Mouse (Mus musculus): ENCODE measurements around the gene Stard3nl. TPM values are rescaled to one million over a fixed set of nuclear protein-coding genes. Genes with fewer than 3 reads are reported as not detected.

The Stard3nl gene
- polyA plus RNA-seq, 1 experiment from 2014 or later: 116 TPM

DNA sequence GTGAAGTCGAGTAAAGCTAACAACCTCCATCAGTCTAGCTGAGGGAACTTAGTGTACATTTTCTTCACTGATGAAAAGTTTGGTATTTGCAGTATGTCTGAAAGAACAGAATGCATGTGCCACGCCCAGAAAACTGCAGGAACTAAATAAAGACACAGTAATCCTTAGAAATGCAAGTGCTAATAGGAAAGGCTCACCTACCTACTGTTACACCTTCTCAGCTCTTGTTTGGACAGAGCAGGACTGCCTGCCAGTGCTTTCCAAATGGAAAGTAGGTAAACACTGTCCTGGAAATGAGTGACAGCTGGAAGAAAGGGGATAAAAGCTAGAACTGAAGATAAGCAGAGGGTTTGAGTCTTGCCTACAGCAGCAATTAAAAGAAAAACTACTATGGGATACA, 1.9 kb downstream of the Stard3nl start:
- no peak overlapping the region; the same call in 1 of the 2 replicates for H3K4me3 ChIP-seq (ENCODE audit: low read depth, low read length)
- H3K4me2 ChIP-seq (replicated peaks; ENCODE audit: low read depth, low read length): peak overlapping the region; percentile 53
- H3K9ac ChIP-seq (replicated peaks; ENCODE audit: low read depth, low read length): no peak overlapping the region
- ATAC-seq (ENCODE audit: insufficient number of reproducible peaks, insufficient read depth, low FRiP score, low read depth): peak; percentile 50
- H3K36me3 ChIP-seq (ENCODE audit: control insufficient read depth, insufficient read depth, low read length): no peaks in the 10 kb centered on the region
- H3K9me3 ChIP-seq (ENCODE audit: control insufficient read depth, low read depth, low read length): no peaks in the 10 kb centered on the region
- H3K4me1 ChIP-seq (ENCODE audit: control insufficient read depth, insufficient read depth, low read length): peaks cover 14% of the 10 kb centered on the region; the same call in 1 of the 2 replicates
- no peaks in the 10 kb centered on the region for H3K27me3 ChIP-seq (ENCODE audit: control insufficient read depth, insufficient read depth, low read length)
- 61% methylated on average over 2 of the region's 2 CpGs for WGBS
- no peak overlapping the region; the same call in 1 of the 2 replicates for H3K27ac ChIP-seq (ENCODE audit: low read length)

DNA sequence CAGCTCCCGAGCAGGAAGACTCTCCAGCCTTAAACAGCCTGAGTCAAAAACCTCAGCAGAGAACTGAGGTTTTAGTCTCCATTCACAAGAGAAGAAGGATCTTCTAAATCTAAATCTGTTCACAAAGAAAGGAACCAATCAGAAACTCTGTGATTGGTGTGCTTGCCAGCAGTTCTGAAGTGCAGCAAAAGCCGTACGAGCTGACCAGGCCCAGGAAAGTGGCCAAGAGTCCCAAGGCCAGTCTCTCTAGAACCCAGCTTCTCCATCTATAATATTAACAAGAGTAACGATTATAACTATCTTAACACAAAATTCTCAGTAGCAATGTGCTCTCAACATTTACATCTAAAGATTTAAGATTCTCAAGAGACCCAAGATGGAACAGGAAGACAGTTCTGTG, 4.0 kb downstream of the Stard3nl start:
- Histone ChIP-seq H3K9me3 (ENCODE audit: control insufficient read depth, low read depth, low read length) (no peaks in the 10 kb centered on the region), H3K27me3 (ENCODE audit: control insufficient read depth, insufficient read depth, low read length) (no peaks in the 10 kb centered on the region), H3K4me2 (replicated peaks; ENCODE audit: low read depth, low read length) (no peak overlapping the region), H3K9ac (replicated peaks; ENCODE audit: low read depth, low read length) (no peak overlapping the region), H3K36me3 (ENCODE audit: control insufficient read depth, insufficient read depth, low read length) (no peaks in the 10 kb centered on the region), H3K27ac (ENCODE audit: low read length) (no peak overlapping the region), H3K4me3 (ENCODE audit: low read depth, low read length) (no peak overlapping the region), H3K4me1 (ENCODE audit: control insufficient read depth, insufficient read depth, low read length) (peaks cover 12% of the 10 kb centered on the region; the same call in 1 of the 2 replicates)
- no peak for ATAC-seq (ENCODE audit: insufficient number of reproducible peaks, insufficient read depth, low FRiP score, low read depth)
- WGBS: 85% methylated on average over 4 of the region's 4 CpGs

DNA sequence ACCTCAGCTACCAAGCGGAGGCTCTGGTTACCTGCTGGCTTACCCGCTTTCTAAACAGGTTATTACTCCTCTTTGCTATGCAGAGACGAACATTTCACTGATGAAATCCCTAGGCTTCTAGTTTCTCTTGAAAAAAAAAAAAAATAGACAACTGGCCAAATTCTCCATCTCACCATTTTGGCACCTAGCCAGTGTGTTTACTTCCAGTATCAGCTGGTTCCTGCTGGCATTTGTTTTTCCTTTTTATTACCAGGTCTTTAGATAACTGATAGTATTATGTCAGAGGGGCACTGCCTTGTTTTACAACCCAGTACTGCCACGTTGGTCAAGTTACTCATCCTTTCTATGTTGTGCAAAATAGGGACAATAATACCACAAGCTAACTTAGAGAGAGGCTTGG, 5.3 kb downstream of the Stard3nl start:
- H3K27ac ChIP-seq (ENCODE audit: low read length): no peak overlapping the region
- 67% methylated on average over 4 of the region's 4 CpGs for WGBS
- no peaks in the 10 kb centered on the region for H3K9me3 ChIP-seq (ENCODE audit: control insufficient read depth, low read depth, low read length)
- no peak for ATAC-seq (ENCODE audit: insufficient number of reproducible peaks, insufficient read depth, low FRiP score, low read depth)
- H3K4me2 ChIP-seq (replicated peaks; ENCODE audit: low read depth, low read length): no peak overlapping the region
- no peaks in the 10 kb centered on the region for H3K36me3 ChIP-seq (ENCODE audit: control insufficient read depth, insufficient read depth, low read length)
- H3K4me1 ChIP-seq (ENCODE audit: control insufficient read depth, insufficient read depth, low read length): peaks cover 9% of the 10 kb centered on the region; the same call in 1 of the 2 replicates
- H3K9ac ChIP-seq (replicated peaks; ENCODE audit: low read depth, low read length): no peak overlapping the region
- no peak overlapping the region for H3K4me3 ChIP-seq (ENCODE audit: low read depth, low read length)
- no peaks in the 10 kb centered on the region for H3K27me3 ChIP-seq (ENCODE audit: control insufficient read depth, insufficient read depth, low read length)

DNA sequence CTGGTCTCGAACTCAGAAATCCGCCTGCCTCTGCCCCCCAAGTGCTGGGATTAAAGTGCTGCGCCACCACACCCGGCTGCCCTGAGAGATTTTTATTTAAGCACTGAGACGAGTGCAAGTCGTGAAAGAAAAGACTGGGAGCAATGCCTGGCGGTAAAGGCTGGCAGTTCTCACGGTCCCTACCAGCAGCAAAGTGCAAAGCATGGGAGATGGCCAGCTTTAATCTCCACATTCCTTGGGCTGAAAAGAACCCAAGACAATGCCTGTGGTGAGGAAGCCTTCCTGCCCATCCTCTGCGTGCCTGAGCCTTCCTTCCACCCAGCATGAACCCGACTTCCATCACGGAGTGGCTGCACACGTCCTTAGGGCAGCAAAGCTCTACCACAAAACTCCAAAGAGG, 5.7 kb downstream of the Stard3nl start:
- no peak for ATAC-seq (ENCODE audit: insufficient number of reproducible peaks, insufficient read depth, low FRiP score, low read depth)
- 57% methylated on average over 12 of the region's 12 CpGs for WGBS

DNA sequence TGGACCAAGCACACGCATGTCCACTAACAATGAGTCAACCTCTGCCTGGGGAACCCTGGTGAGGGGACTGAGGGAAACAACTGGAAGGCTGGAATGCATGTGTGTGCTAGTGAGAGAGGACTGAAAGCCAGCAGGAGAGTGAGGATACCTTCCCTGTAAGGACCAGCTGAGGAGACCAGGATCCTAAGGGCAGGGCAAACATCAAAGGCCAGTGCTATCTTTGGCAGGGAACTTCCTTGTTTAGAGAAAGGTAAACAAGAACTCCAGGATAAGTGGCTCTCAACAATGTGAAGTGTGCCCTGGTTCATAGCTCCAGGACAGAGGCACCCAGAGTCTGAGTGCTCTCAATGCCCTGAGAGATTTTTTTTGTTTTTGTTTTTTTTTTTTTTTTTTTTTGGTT, 6.2 kb downstream of the Stard3nl start:
- ATAC-seq (ENCODE audit: insufficient number of reproducible peaks, insufficient read depth, low FRiP score, low read depth): no peak
- Histone ChIP-seq H3K4me2 (replicated peaks; ENCODE audit: low read depth, low read length) (no peak overlapping the region), H3K9ac (replicated peaks; ENCODE audit: low read depth, low read length) (no peak overlapping the region), H3K4me3 (ENCODE audit: low read depth, low read length) (no peak overlapping the region), H3K36me3 (ENCODE audit: control insufficient read depth, insufficient read depth, low read length) (no peaks in the 10 kb centered on the region), H3K4me1 (ENCODE audit: control insufficient read depth, insufficient read depth, low read length) (peaks cover 5% of the 10 kb centered on the region; the same call in 1 of the 2 replicates), H3K27me3 (ENCODE audit: control insufficient read depth, insufficient read depth, low read length) (no peaks in the 10 kb centered on the region), H3K9me3 (ENCODE audit: control insufficient read depth, low read depth, low read length) (no peaks in the 10 kb centered on the region), H3K27ac (ENCODE audit: low read length) (no peak overlapping the region)
- 63% methylated on average over 1 of the region's 1 CpGs for WGBS

More for the DNA sequence above, 5.7 kb downstream of the Stard3nl start:
- Histone ChIP-seq H3K4me3 (ENCODE audit: low read depth, low read length) (no peak overlapping the region), H3K27me3 (ENCODE audit: control insufficient read depth, insufficient read depth, low read length) (no peaks in the 10 kb centered on the region), H3K4me2 (replicated peaks; ENCODE audit: low read depth, low read length) (no peak overlapping the region), H3K27ac (ENCODE audit: low read length) (no peak overlapping the region), H3K4me1 (ENCODE audit: control insufficient read depth, insufficient read depth, low read length) (peaks cover 8% of the 10 kb centered on the region; the same call in 1 of the 2 replicates), H3K9me3 (ENCODE audit: control insufficient read depth, low read depth, low read length) (no peaks in the 10 kb centered on the region), H3K9ac (replicated peaks; ENCODE audit: low read depth, low read length) (no peak overlapping the region), H3K36me3 (ENCODE audit: control insufficient read depth, insufficient read depth, low read length) (no peaks in the 10 kb centered on the region)

DNA sequence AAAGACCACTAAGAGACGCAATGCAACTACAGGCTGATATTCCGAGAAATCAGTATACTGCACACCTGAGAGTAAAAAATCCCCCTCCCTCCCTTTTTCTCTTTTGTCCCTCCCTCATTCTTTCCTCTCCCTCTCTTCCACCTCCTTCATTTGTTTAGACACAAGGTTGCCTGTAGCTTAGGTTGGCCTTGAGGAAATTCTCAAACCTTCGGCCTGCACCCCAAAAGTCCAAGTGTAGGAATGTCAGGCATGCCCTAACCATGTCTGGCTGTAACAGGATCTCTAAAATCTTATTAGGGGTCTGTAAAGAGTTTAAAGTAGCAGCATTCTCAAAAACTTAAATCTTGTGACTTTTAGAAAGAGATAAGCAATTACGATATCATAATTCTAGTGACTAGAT, 10.4 kb downstream of the Stard3nl start:
- Histone ChIP-seq H3K4me3 (ENCODE audit: low read depth, low read length) (no peak overlapping the region), H3K4me1 (ENCODE audit: control insufficient read depth, insufficient read depth, low read length) (no peaks in the 10 kb centered on the region), H3K27ac (ENCODE audit: low read length) (no peak overlapping the region), H3K4me2 (replicated peaks; ENCODE audit: low read depth, low read length) (no peak overlapping the region), H3K27me3 (ENCODE audit: control insufficient read depth, insufficient read depth, low read length) (no peaks in the 10 kb centered on the region), H3K9me3 (ENCODE audit: control insufficient read depth, low read depth, low read length) (no peaks in the 10 kb centered on the region), H3K9ac (replicated peaks; ENCODE audit: low read depth, low read length) (no peak overlapping the region), H3K36me3 (ENCODE audit: control insufficient read depth, insufficient read depth, low read length) (no peaks in the 10 kb centered on the region)
- 91% methylated on average over 4 of the region's 4 CpGs for WGBS
- ATAC-seq (ENCODE audit: insufficient number of reproducible peaks, insufficient read depth, low FRiP score, low read depth): no peak

DNA sequence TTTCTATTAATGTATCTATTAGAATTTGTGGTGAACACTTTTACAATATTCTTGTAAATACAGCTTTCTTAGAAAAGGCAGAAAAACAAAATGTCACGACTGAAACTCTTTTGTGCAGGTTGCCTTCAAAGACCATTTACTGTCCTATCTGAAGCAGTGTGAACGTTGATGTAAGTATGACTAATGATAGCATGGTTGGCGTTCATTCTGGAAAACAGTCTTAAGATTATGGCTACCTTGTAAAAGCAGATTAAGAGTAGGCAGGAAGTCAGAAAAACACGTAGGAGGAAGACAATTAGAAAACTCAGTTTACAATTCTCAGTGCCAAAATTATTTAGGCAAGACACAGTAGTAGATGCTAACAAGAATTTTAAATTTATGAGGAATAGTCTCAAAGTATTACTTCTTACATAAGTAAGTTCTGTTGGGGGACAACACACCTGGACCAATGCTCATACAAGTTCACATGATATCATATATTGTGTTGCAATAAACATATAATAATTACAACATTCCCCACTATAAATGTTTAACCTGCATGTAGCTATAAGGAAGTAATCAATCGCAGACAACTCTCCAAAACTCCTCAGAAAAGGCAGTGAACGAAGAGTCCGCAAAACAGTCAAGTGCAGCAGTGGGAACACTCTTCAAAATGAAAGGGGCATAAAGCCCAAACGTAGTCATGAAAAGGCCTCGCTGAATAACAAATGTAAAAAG, 14.3 kb downstream of the Stard3nl start:
- no peaks in the 10 kb centered on the region for H3K27me3 ChIP-seq (ENCODE audit: control insufficient read depth, insufficient read depth, low read length)
- no peak overlapping the region for H3K4me3 ChIP-seq (ENCODE audit: low read depth, low read length)
- no peak for ATAC-seq (ENCODE audit: insufficient number of reproducible peaks, insufficient read depth, low FRiP score, low read depth)
- WGBS: 80% methylated on average over 9 of the region's 9 CpGs
- H3K27ac ChIP-seq (ENCODE audit: low read length): no peak overlapping the region
- H3K4me1 ChIP-seq (ENCODE audit: control insufficient read depth, insufficient read depth, low read length): no peaks in the 10 kb centered on the region
- no peak overlapping the region for H3K9ac ChIP-seq (replicated peaks; ENCODE audit: low read depth, low read length)
- no peaks in the 10 kb centered on the region for H3K9me3 ChIP-seq (ENCODE audit: control insufficient read depth, low read depth, low read length)
- H3K36me3 ChIP-seq (ENCODE audit: control insufficient read depth, insufficient read depth, low read length): 0 out of 2 replicates have a peak, but pooled peaks cover 3% of the 10 kb centered on the region
- no peak overlapping the region for H3K4me2 ChIP-seq (replicated peaks; ENCODE audit: low read depth, low read length)

DNA sequence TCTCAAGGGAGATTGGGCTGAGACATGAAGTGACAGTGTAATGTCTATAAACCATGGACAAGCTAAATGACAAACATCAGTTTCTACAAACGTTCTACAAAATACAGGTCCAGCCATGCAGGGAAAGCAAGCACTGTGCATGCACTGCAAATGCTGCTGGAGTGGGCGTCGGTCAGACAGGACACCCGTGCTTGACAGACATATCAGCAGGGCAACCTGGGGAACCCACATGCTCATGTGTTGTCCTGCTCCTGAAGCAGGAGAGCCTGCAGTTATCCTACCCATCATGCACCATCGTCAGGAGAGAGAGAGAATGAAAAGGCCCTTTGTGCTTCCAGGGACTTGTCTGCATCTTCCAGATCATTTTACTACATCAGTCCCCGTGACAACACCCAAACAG, 16.3 kb downstream of the Stard3nl start:
- Histone ChIP-seq H3K9me3 (ENCODE audit: control insufficient read depth, low read depth, low read length) (no peaks in the 10 kb centered on the region), H3K4me2 (replicated peaks; ENCODE audit: low read depth, low read length) (no peak overlapping the region), H3K4me1 (ENCODE audit: control insufficient read depth, insufficient read depth, low read length) (no peaks in the 10 kb centered on the region), H3K27ac (ENCODE audit: low read length) (no peak overlapping the region), H3K27me3 (ENCODE audit: control insufficient read depth, insufficient read depth, low read length) (no peaks in the 10 kb centered on the region), H3K36me3 (ENCODE audit: control insufficient read depth, insufficient read depth, low read length) (0 out of 2 replicates have a peak, but pooled peaks cover 3% of the 10 kb centered on the region), H3K4me3 (ENCODE audit: low read depth, low read length) (no peak overlapping the region), H3K9ac (replicated peaks; ENCODE audit: low read depth, low read length) (no peak overlapping the region)
- WGBS: 76% methylated on average over 6 of the region's 6 CpGs
- ATAC-seq (ENCODE audit: insufficient number of reproducible peaks, insufficient read depth, low FRiP score, low read depth): no peak
